Mouse (Mus musculus) C2C12 (cell line): ENCODE measurements around the gene Gm21972. TPM values are rescaled to one million over a fixed set of nuclear protein-coding genes. Genes with fewer than 3 reads are reported as not detected.

Experiments
- H3K27me3 ChIP-seq: one replicate; pipeline ENCODE4 v1.6.1; 2011; ENCODE audit not compliant: control insufficient read depth, insufficient read depth, insufficient read length
- H3K36me3 ChIP-seq: one replicate; pipeline ENCODE4 v1.6.1; 2011; ENCODE audit not compliant: control insufficient read depth, insufficient read depth
- H3K4me3 ChIP-seq: one replicate; pipeline ENCODE4 v1.5.1; 2011; ENCODE audit warnings: mild to moderate bottlenecking, control low read depth; ENCODE audit not compliant: poor library complexity, insufficient read depth, severe bottlenecking
- H3K79me2 ChIP-seq: one replicate; pipeline ENCODE4 v1.6.1; 2011; ENCODE audit not compliant: control insufficient read depth, insufficient read depth
- H3K79me3 ChIP-seq: one replicate; pipeline ENCODE4 v1.6.1; 2011; ENCODE audit warnings: low read depth, control low read depth
- H3ac ChIP-seq: one replicate; pipeline ENCODE3; 2011; ENCODE audit warnings: low read depth; ENCODE audit not compliant: control insufficient read depth, insufficient read length
- CEBPB ChIP-seq: IDR thresholded peaks from one replicate; pipeline ENCODE4 v1.6.1; 2011; ENCODE audit warnings: low read depth, mild to moderate bottlenecking, control low read depth, moderate library complexity
- CTCF ChIP-seq: IDR thresholded peaks from one replicate; pipeline ENCODE4 v1.5.1; 2011; ENCODE audit not compliant: control insufficient read depth, insufficient read depth, insufficient read length
- FOSL1 ChIP-seq: IDR thresholded peaks from one replicate; pipeline ENCODE4 v1.8.0; 2011; ENCODE audit warnings: mild to moderate bottlenecking, low read length; ENCODE audit not compliant: poor library complexity, insufficient read depth, severe bottlenecking
- MAX ChIP-seq: IDR thresholded peaks from one replicate; pipeline ENCODE4 v1.6.1; 2011; ENCODE audit warnings: mild to moderate bottlenecking, control low read depth
- MYOD1 ChIP-seq: IDR thresholded peaks from one replicate; pipeline ENCODE4 v1.6.1; 2011; ENCODE audit warnings: low read depth; ENCODE audit not compliant: control insufficient read depth, insufficient read length
- MYOG ChIP-seq: IDR thresholded peaks from one replicate; pipeline ENCODE4 v1.6.1; 2011; ENCODE audit not compliant: control insufficient read depth, insufficient read length; ENCODE audit errors: extremely low read depth
- USF1 ChIP-seq: IDR thresholded peaks from one replicate; pipeline ENCODE4 v1.6.1; 2011; ENCODE audit warnings: low read depth, mild to moderate bottlenecking, control low read depth, moderate library complexity
- polyA plus RNA-seq: library from polyadenylated mRNA; unstranded; fragments of >200 nt; fragmentation: generic; extraction: Trizol; gene quantifications from one replicate; pipeline ENCODE4 v1.2.1, GENCODE M21; 2012; ENCODE audit warnings: missing spikeins

Gm21972 gene
- polyA plus RNA-seq, 1 experiment = 1.9 TPM

DNA sequence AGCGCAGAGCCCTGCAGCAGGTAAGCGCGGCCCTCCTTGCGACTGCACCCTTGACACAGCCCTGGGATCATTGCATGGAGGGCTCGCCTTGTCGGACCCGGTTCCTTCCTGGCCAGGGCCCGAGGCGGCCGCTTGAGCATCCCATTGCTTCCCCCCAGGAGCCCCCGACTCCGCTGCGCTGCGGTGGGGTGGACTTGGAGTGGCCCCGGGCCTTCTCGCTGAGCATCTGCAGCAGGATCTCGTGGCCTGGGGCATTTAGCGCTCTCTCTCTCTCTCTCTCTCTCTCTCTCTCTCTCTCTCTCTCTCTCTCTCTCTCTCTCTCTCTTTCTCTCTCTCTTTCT, 21.4 kb downstream of the Gm21972 start:
- Histone ChIP-seq H3K27me3 (no peaks in the 10 kb centered on the region), H3ac (peak overlapping the region; percentile 81), H3K4me3 (peak overlapping the region; percentile 51), H3K79me2 (peaks cover 5% of the 10 kb centered on the region), H3K79me3 (peaks cover 1% of the 10 kb centered on the region), H3K36me3 (no peaks in the 10 kb centered on the region)
- TF ChIP-seq MYOG (no peak), MYOD1 (no peak), MAX (no peak), CEBPB (no peak), CTCF (no peak), USF1 (no peak), FOSL1 (no peak)

DNA sequence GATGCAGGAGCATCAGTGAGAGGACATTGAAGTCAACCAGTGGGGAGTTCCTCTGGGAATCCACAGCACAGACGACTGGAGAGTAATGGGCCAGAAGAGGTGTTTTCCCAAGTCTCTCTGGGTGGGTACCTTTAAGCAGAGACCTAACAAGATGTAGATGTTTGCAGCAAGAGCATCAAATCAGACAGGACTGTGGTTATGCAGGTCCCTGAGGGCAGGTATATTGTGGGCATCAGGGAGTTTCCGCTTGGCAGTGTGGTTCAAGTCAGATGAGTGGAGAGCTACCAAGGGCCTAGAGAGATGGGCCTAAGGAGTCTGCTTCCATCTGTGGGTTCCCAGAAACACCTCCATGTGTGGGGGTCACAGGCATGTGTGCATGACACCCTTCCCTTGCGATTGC, 22.6 kb downstream of the Gm21972 start:
- Histone ChIP-seq H3K79me3 (peaks cover 1% of the 10 kb centered on the region), H3ac (no peak overlapping the region), H3K36me3 (peaks cover 6% of the 10 kb centered on the region), H3K4me3 (no peak overlapping the region), H3K79me2 (peaks cover 5% of the 10 kb centered on the region), H3K27me3 (no peaks in the 10 kb centered on the region)
- TF ChIP-seq USF1 (no peak), MYOG (no peak), FOSL1 (no peak), MYOD1 (no peak), MAX (no peak), CTCF (no peak)

DNA sequence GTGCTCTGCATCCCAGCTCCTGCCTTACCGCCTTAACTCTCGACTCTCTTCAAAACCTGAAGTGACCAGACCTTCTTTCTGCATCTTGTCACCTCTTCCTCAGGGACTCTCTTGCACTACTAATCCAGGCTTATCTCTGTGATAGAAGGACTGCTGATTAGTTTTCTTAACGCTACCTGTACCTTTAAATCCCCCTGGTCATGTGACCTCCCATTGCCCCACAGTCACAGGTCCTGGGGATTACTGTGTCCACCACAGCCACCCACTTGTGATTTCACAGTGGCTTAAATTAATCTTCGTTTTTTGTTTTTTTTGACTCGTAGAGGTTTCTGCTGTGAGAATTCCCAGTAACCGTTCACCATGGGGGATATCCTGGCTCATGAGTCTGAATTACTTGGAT, 23.2 kb downstream of the Gm21972 start:
- Histone ChIP-seq H3K36me3 (peaks cover 6% of the 10 kb centered on the region), H3K79me2 (peaks cover 5% of the 10 kb centered on the region), H3K4me3 (no peak overlapping the region), H3K79me3 (peaks cover 1% of the 10 kb centered on the region), H3K27me3 (no peaks in the 10 kb centered on the region), H3ac (no peak overlapping the region)
- TF ChIP-seq CTCF (no peak), FOSL1 (no peak), USF1 (peak; percentile 27), MYOD1 (no peak), CEBPB (no peak)

DNA sequence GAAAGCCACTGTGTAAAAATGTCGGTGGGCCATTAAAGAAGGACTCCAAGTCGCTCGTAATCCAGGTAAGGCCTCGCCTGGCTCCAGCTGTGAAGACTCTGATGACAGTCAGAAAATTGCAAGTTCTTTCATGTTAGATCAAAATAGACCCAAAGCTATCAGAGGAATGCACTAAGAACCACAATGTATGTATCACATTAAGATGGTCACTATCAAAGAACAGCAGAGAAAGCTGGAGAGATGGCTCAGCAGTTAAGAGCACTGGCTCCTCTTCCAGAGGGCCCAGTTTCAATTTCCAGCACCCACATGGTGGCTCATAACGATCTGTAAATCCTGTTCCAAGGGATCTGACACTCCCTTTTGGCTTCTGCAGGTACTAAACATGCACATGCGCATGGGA, 26.6 kb downstream of the Gm21972 start:
- TF ChIP-seq CEBPB (no peak), CTCF (no peak), USF1 (no peak), MAX (no peak), MYOG (no peak), MYOD1 (no peak), FOSL1 (no peak)
- Histone ChIP-seq H3K36me3 (peaks cover 14% of the 10 kb centered on the region), H3K4me3 (no peak overlapping the region), H3ac (no peak overlapping the region), H3K27me3 (no peaks in the 10 kb centered on the region), H3K79me2 (peaks cover 5% of the 10 kb centered on the region), H3K79me3 (peaks cover 1% of the 10 kb centered on the region)

DNA sequence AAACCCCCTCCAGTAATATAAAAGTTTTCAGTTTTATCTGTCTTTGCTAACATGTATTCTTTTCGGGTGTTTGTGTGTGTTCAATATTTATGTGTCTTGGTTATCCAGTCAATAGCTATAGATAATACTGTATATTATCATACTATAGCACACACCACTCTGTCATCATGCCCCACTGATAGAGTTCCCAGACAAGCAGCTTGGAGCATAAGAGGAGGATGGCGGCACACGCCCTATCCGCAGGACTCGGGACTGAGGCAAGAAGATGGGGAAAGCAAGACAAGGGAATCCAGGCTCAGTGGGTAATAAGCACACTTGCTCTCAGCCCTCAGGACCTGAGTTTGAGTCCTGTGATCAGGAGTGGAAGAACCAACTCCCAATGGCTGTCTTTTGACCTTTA, 27.0 kb downstream of the Gm21972 start:
- H3K36me3 ChIP-seq = peaks cover 18% of the 10 kb centered on the region
- TF ChIP-seq USF1 (no peak), FOSL1 (no peak), CTCF (no peak)

DNA sequence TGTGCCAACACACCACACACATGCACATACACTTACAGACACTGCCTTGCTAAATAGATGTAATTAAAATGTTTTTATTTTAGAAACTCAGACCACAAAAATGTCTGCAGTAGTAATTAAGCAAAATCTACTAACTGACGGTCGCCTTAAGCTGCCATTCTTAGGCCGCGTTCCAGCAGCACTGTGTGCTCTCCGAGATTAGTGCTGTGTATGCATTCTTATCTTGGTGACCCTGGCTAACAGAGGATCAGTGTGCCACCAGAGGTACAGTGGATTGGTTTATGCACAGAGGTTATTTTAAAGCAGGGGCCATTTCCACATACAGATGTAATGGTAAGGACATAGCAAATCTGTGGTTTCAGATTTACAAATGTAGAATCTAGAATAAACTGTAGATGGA, 27.6 kb downstream of the Gm21972 start:
- Histone ChIP-seq H3K36me3 (peaks cover 18% of the 10 kb centered on the region), H3K79me2 (peaks cover 3% of the 10 kb centered on the region), H3K79me3 (no peaks in the 10 kb centered on the region), H3K4me3 (no peak overlapping the region), H3K27me3 (no peaks in the 10 kb centered on the region), H3ac (no peak overlapping the region)
- TF ChIP-seq CTCF (no peak), USF1 (no peak), MAX (no peak), MYOD1 (no peak), MYOG (no peak), CEBPB (no peak), FOSL1 (no peak)

More for the DNA sequence above, 27.0 kb downstream of the Gm21972 start:
- no peaks in the 10 kb centered on the region for H3K27me3 ChIP-seq
- no peak overlapping the region for H3ac ChIP-seq
- H3K79me3 ChIP-seq = no peaks in the 10 kb centered on the region
- peaks cover 5% of the 10 kb centered on the region for H3K79me2 ChIP-seq
- H3K4me3 ChIP-seq = no peak overlapping the region
